Mouse (Mus musculus) liver, adult 2 months (tissue): Measurements from ENCODE around the gene Ccdc110. TPM values are rescaled to one million over a fixed set of nuclear protein-coding genes. Genes with fewer than 3 reads are reported as not detected.

Experiments used
- DNase-seq: peaks from one replicate; pipeline ENCODE4 v3.0.0-alpha.2; 2011; ENCODE audit warnings: low read depth, low spot score; ENCODE audit errors: extremely low read depth
- H3K27ac ChIP-seq: fragments of 200-500 bp; replicated peaks from 2 replicates; pipeline ENCODE4 v1.5.1; 2012; ENCODE audit warnings: low read depth, mild to moderate bottlenecking, control low read depth, inconsistent platforms, low read length; ENCODE audit not compliant: insufficient read depth
- H3K27me3 ChIP-seq: fragments of 200-500 bp; 2 replicates; pipeline ENCODE4 v1.6.1; 2012; ENCODE audit warnings: mild to moderate bottlenecking, moderate library complexity, low read length, inconsistent platforms; ENCODE audit not compliant: control insufficient read depth, insufficient read depth
- H3K36me3 ChIP-seq: fragments of 200-500 bp; 2 replicates; pipeline ENCODE4 v1.6.1; 2012; ENCODE audit warnings: low read length, inconsistent platforms; ENCODE audit not compliant: control insufficient read depth, insufficient read depth
- H3K4me1 ChIP-seq: fragments of 200-500 bp; 2 replicates; pipeline ENCODE4 v1.6.1; 2011; ENCODE audit warnings: low read length; ENCODE audit not compliant: control insufficient read depth, insufficient read depth
- H3K4me3 ChIP-seq: fragments of 200-500 bp; 2 replicates; pipeline ENCODE4 v1.5.1; 2011; ENCODE audit warnings: low read depth, mild to moderate bottlenecking, control low read depth, low read length, moderate library complexity; ENCODE audit not compliant: insufficient read depth
- H3K79me2 ChIP-seq: fragments of 200-500 bp; 2 replicates; pipeline ENCODE4 v1.6.1; 2012; ENCODE audit warnings: inconsistent platforms, mild to moderate bottlenecking, low read length, moderate library complexity; ENCODE audit not compliant: control insufficient read depth, insufficient read depth
- H3K9ac ChIP-seq: fragments of 200-500 bp; 2 replicates; pipeline ENCODE4 v1.6.1; 2012; ENCODE audit warnings: low read depth, mild to moderate bottlenecking, control low read depth, inconsistent platforms, low read length
- CTCF ChIP-seq: fragments of 200-500 bp; IDR thresholded peaks from 2 replicates; pipeline ENCODE4 v1.5.1; 2011; ENCODE audit warnings: low read depth, low read length, control low read depth
- POLR2A ChIP-seq: fragments of 200-500 bp; IDR thresholded peaks from 2 replicates; pipeline ENCODE4 v1.6.1; 2011; ENCODE audit warnings: low read length, control low read depth; ENCODE audit not compliant: insufficient read depth; ENCODE audit errors: extremely low read depth
- WGBS: fragments of 180-500 bp; shearing (Covaris S2); methylation state at CpG from one replicate; pipeline ENCODE4 v1.1.7; 2018; 5-methylcytosine and 5-hydroxymethylcytosine counted together
- polyA plus RNA-seq: library from polyadenylated mRNA; depleted of rRNA; stranded (reverse); fragments of >200 nt; gene quantifications from 2 replicates; pipeline ENCODE4 v1.2.3, GENCODE M21; 2012
- total RNA-seq: library from RNA; depleted of rRNA; stranded (reverse); fragments of >200 nt; gene quantifications from 2 replicates; pipeline ENCODE4 v1.2.3, GENCODE M21; 2014

The Ccdc110 gene
- total and polyA plus RNA-seq, 2 experiments, result not detected

GRCm38 (mm10) chr8:45950622-45951021, 16.2 kb downstream of the Ccdc110 start:
- Histone ChIP-seq H3K27ac (no peak overlapping the region), H3K4me3 (no peak overlapping the region), H3K27me3 (no peaks in the 10 kb centered on the region), H3K36me3 (no peaks in the 10 kb centered on the region), H3K9ac (no peak overlapping the region), H3K79me2 (no peaks in the 10 kb centered on the region), H3K4me1 (no peaks in the 10 kb centered on the region)
- 72% methylated on average over 2 of the region's 2 CpGs for WGBS
- DNase-seq, result no peak
- TF ChIP-seq CTCF (no peak), POLR2A (no peak)

- no peaks in the 10 kb centered on the region for H3K27me3 ChIP-seq
- H3K36me3 ChIP-seq, result no peaks in the 10 kb centered on the region
- H3K4me1 ChIP-seq, result no peaks in the 10 kb centered on the region
- H3K9ac ChIP-seq, result no peak overlapping the region
- DNase-seq, result no peak
- TF ChIP-seq POLR2A, result no peak
- peak; percentile 27; the same call in 1 of the 2 replicates for TF ChIP-seq CTCF
- over 99% methylated on average over 12 of the region's 12 CpGs for WGBS
- H3K4me3 ChIP-seq, result no peak overlapping the region
- H3K27ac ChIP-seq, result no peak overlapping the region
- no peaks in the 10 kb centered on the region; the same call in 1 of the 2 replicates for H3K79me2 ChIP-seq
Observed at GRCm38 (mm10) chr8:45970894-45971293, 36.5 kb downstream of the Ccdc110 start.

GRCm38 (mm10) chr8:45973988-45974505, 39.6 kb downstream of the Ccdc110 start:
- Histone ChIP-seq H3K79me2 (no peaks in the 10 kb centered on the region; the same call in 1 of the 2 replicates), H3K4me3 (no peak overlapping the region), H3K9ac (no peak overlapping the region), H3K36me3 (no peaks in the 10 kb centered on the region), H3K4me1 (peaks cover 2% of the 10 kb centered on the region), H3K27me3 (no peaks in the 10 kb centered on the region), H3K27ac (no peak overlapping the region)
- WGBS, result 82% methylated on average over 8 of the region's 8 CpGs
- TF ChIP-seq CTCF, result no peak
- TF ChIP-seq POLR2A, result no peak
- no peak for DNase-seq

- Histone ChIP-seq H3K9ac (peak within 1 kb of the TSS; percentile 56), H3K36me3 (peaks cover 4% of the 10 kb centered on the region), H3K4me1 (peaks cover 2% of the 10 kb centered on the region), H3K27me3 (no peaks in the 10 kb centered on the region), H3K79me2 (no peaks in the 10 kb centered on the region; the same call in 1 of the 2 replicates), H3K27ac (peak within 1 kb of the TSS; percentile 53), H3K4me3 (peak within 1 kb of the TSS; percentile 53)
- no peak for TF ChIP-seq POLR2A
- peak; percentile 51 for TF ChIP-seq CTCF
- WGBS, result under 1% methylated on average over 57 of the region's 57 CpGs
- DNase-seq, result peak; percentile 97
Observed at GRCm38 (mm10) chr8:45975126-45975836, 40.9 kb downstream of the Ccdc110 start, which contains the start of the genes 1700029J07Rik and Ufsp2. TSS of gene 1700029J07Rik (minus strand) at chr8:45975252. TSS of gene Ufsp2 (plus strand) at chr8:45975528.

GRCm38 (mm10) chr8:45975837-45976468, 41.5 kb downstream of the Ccdc110 start:
- DNase-seq, result peak; percentile 62
- Histone ChIP-seq H3K9ac (peak overlapping the region; percentile 56), H3K27ac (peak overlapping the region; percentile 53), H3K27me3 (no peaks in the 10 kb centered on the region), H3K79me2 (peaks cover 2% of the 10 kb centered on the region; the same call in 1 of the 2 replicates), H3K36me3 (peaks cover 8% of the 10 kb centered on the region), H3K4me1 (peaks cover 2% of the 10 kb centered on the region), H3K4me3 (peak overlapping the region; percentile 53)
- TF ChIP-seq CTCF, result no peak
- no peak for TF ChIP-seq POLR2A
- 33% methylated on average over 11 of the region's 11 CpGs for WGBS

GRCm38 (mm10) chr8:45986665-45987064, 52.2 kb downstream of the Ccdc110 start:
- Histone ChIP-seq H3K79me2 (no peaks in the 10 kb centered on the region), H3K4me3 (no peak overlapping the region), H3K27ac (no peak overlapping the region), H3K36me3 (peaks cover 46% of the 10 kb centered on the region), H3K27me3 (no peaks in the 10 kb centered on the region), H3K9ac (no peak overlapping the region), H3K4me1 (no peaks in the 10 kb centered on the region)
- WGBS, result 59% methylated on average over 3 of the region's 3 CpGs
- TF ChIP-seq POLR2A, result no peak
- TF ChIP-seq CTCF, result no peak
- no peak for DNase-seq
